Mouse (Mus musculus): ENCODE data around the gene Dlg2. TPM values are rescaled to one million over a fixed set of nuclear protein-coding genes. Genes with fewer than 3 reads are reported as not detected.

Gene Dlg2
- polyA plus RNA-seq, 1 experiment from 2014 or later, result 27.1 TPM

- no peak overlapping the region for H3K9ac ChIP-seq (ENCODE audit: low read depth, low read length)
- no peak overlapping the region for H3K4me3 ChIP-seq (ENCODE audit: low read depth, low read length)
- H3K4me2 ChIP-seq (ENCODE audit: low read length), result no peak overlapping the region
- no peaks in the 10 kb centered on the region for H3K9me3 ChIP-seq (replicated peaks; ENCODE audit: control insufficient read depth, low read length, poor library complexity, severe bottlenecking)
- no peaks in the 10 kb centered on the region for H3K36me3 ChIP-seq (ENCODE audit: control insufficient read depth, insufficient read depth, low read length)
- no peak for ATAC-seq
- WGBS, result 81% methylated on average over 1 of the region's 1 CpGs
- no peaks in the 10 kb centered on the region for H3K27me3 ChIP-seq (ENCODE audit: control insufficient read depth, insufficient read depth, low read depth, low read length)
- H3K27ac ChIP-seq (ENCODE audit: low read length), result no peak overlapping the region
- H3K4me1 ChIP-seq (ENCODE audit: control insufficient read depth, insufficient read depth, low read length), result no peaks in the 10 kb centered on the region
Observed at GRCm38 (mm10) chr7:90703951-90704350, 227.5 kb downstream of the Dlg2 start.

GRCm38 (mm10) chr7:90734086-90734485 lies 257.6 kb downstream of the Dlg2 start:
- no peak overlapping the region for H3K4me2 ChIP-seq (ENCODE audit: low read length)
- 49% methylated on average over 3 of the region's 3 CpGs for WGBS
- no peak overlapping the region for H3K9ac ChIP-seq (ENCODE audit: low read depth, low read length)
- no peaks in the 10 kb centered on the region for H3K36me3 ChIP-seq (ENCODE audit: control insufficient read depth, insufficient read depth, low read length)
- H3K9me3 ChIP-seq (replicated peaks; ENCODE audit: control insufficient read depth, low read length, poor library complexity, severe bottlenecking), result no peaks in the 10 kb centered on the region
- H3K27me3 ChIP-seq (ENCODE audit: control insufficient read depth, insufficient read depth, low read depth, low read length), result no peaks in the 10 kb centered on the region
- no peak overlapping the region for H3K27ac ChIP-seq (ENCODE audit: low read length)
- no peak for ATAC-seq
- H3K4me3 ChIP-seq (ENCODE audit: low read depth, low read length), result no peak overlapping the region
- H3K4me1 ChIP-seq (ENCODE audit: control insufficient read depth, insufficient read depth, low read length), result 0 out of 2 replicates have a peak, but pooled peaks cover 2% of the 10 kb centered on the region

- no peak overlapping the region for H3K4me2 ChIP-seq (ENCODE audit: low read length)
- no peaks in the 10 kb centered on the region for H3K36me3 ChIP-seq (ENCODE audit: control insufficient read depth, insufficient read depth, low read length)
- ATAC-seq, result no peak
- no peak overlapping the region for H3K4me3 ChIP-seq (ENCODE audit: low read depth, low read length)
- 0 out of 2 replicates have a peak, but pooled peaks cover 2% of the 10 kb centered on the region for H3K4me1 ChIP-seq (ENCODE audit: control insufficient read depth, insufficient read depth, low read length)
- no peaks in the 10 kb centered on the region for H3K9me3 ChIP-seq (replicated peaks; ENCODE audit: control insufficient read depth, low read length, poor library complexity, severe bottlenecking)
- H3K27ac ChIP-seq (ENCODE audit: low read length), result no peak overlapping the region
- no peak overlapping the region for H3K9ac ChIP-seq (ENCODE audit: low read depth, low read length)
- 5% methylated on average over 1 of the region's 1 CpGs for WGBS
- no peaks in the 10 kb centered on the region for H3K27me3 ChIP-seq (ENCODE audit: control insufficient read depth, insufficient read depth, low read depth, low read length)
Observed at GRCm38 (mm10) chr7:90736369-90736768, 259.9 kb downstream of the Dlg2 start.

- Histone ChIP-seq H3K4me3 (ENCODE audit: low read depth, low read length) (no peak overlapping the region), H3K4me2 (ENCODE audit: low read length) (no peak overlapping the region), H3K9me3 (replicated peaks; ENCODE audit: control insufficient read depth, low read length, poor library complexity, severe bottlenecking) (no peaks in the 10 kb centered on the region), H3K4me1 (ENCODE audit: control insufficient read depth, insufficient read depth, low read length) (no peaks in the 10 kb centered on the region), H3K27me3 (ENCODE audit: control insufficient read depth, insufficient read depth, low read depth, low read length) (no peaks in the 10 kb centered on the region), H3K36me3 (ENCODE audit: control insufficient read depth, insufficient read depth, low read length) (no peaks in the 10 kb centered on the region), H3K27ac (ENCODE audit: low read length) (no peak overlapping the region), H3K9ac (ENCODE audit: low read depth, low read length) (no peak overlapping the region)
- no peak for ATAC-seq
- 91% methylated on average over 1 of the region's 1 CpGs for WGBS
Observed at GRCm38 (mm10) chr7:90748636-90749035, 272.2 kb downstream of the Dlg2 start.

GRCm38 (mm10) chr7:90787945-90788344 lies 311.5 kb downstream of the Dlg2 start:
- Histone ChIP-seq H3K4me3 (ENCODE audit: low read depth, low read length) (no peak overlapping the region), H3K4me1 (ENCODE audit: control insufficient read depth, insufficient read depth, low read length) (no peaks in the 10 kb centered on the region), H3K36me3 (ENCODE audit: control insufficient read depth, insufficient read depth, low read length) (no peaks in the 10 kb centered on the region), H3K9me3 (replicated peaks; ENCODE audit: control insufficient read depth, low read length, poor library complexity, severe bottlenecking) (no peaks in the 10 kb centered on the region), H3K4me2 (ENCODE audit: low read length) (no peak overlapping the region), H3K27me3 (ENCODE audit: control insufficient read depth, insufficient read depth, low read depth, low read length) (no peaks in the 10 kb centered on the region), H3K27ac (ENCODE audit: low read length) (no peak overlapping the region), H3K9ac (ENCODE audit: low read depth, low read length) (no peak overlapping the region)
- ATAC-seq, result no peak
- WGBS, result 96% methylated on average over 1 of the region's 1 CpGs

GRCm38 (mm10) chr7:90791522-90791921 lies 315.1 kb downstream of the Dlg2 start:
- Histone ChIP-seq H3K4me1 (ENCODE audit: control insufficient read depth, insufficient read depth, low read length) (no peaks in the 10 kb centered on the region), H3K27me3 (ENCODE audit: control insufficient read depth, insufficient read depth, low read depth, low read length) (no peaks in the 10 kb centered on the region), H3K9me3 (replicated peaks; ENCODE audit: control insufficient read depth, low read length, poor library complexity, severe bottlenecking) (no peaks in the 10 kb centered on the region), H3K4me2 (ENCODE audit: low read length) (no peak overlapping the region), H3K36me3 (ENCODE audit: control insufficient read depth, insufficient read depth, low read length) (no peaks in the 10 kb centered on the region), H3K4me3 (ENCODE audit: low read depth, low read length) (no peak overlapping the region), H3K9ac (ENCODE audit: low read depth, low read length) (no peak overlapping the region), H3K27ac (ENCODE audit: low read length) (no peak overlapping the region)
- no peak for ATAC-seq
- WGBS, result 42% methylated on average over 1 of the region's 1 CpGs

GRCm38 (mm10) chr7:90825640-90826039 lies 349.2 kb downstream of the Dlg2 start:
- H3K4me2 ChIP-seq (ENCODE audit: low read length), result no peak overlapping the region
- H3K27ac ChIP-seq (ENCODE audit: low read length), result no peak overlapping the region
- no peak overlapping the region for H3K4me3 ChIP-seq (ENCODE audit: low read depth, low read length)
- no peaks in the 10 kb centered on the region for H3K27me3 ChIP-seq (ENCODE audit: control insufficient read depth, insufficient read depth, low read depth, low read length)
- no peak overlapping the region for H3K9ac ChIP-seq (ENCODE audit: low read depth, low read length)
- no peaks in the 10 kb centered on the region for H3K9me3 ChIP-seq (replicated peaks; ENCODE audit: control insufficient read depth, low read length, poor library complexity, severe bottlenecking)
- 84% methylated on average over 3 of the region's 3 CpGs for WGBS
- ATAC-seq, result no peak
- no peaks in the 10 kb centered on the region for H3K4me1 ChIP-seq (ENCODE audit: control insufficient read depth, insufficient read depth, low read length)
- H3K36me3 ChIP-seq (ENCODE audit: control insufficient read depth, insufficient read depth, low read length), result no peaks in the 10 kb centered on the region

GRCm38 (mm10) chr7:90841276-90841675 lies 364.8 kb downstream of the Dlg2 start:
- Histone ChIP-seq H3K27ac (ENCODE audit: low read length) (peak overlapping the region; percentile 38; the same call in 1 of the 2 replicates), H3K27me3 (ENCODE audit: control insufficient read depth, insufficient read depth, low read depth, low read length) (no peaks in the 10 kb centered on the region), H3K9me3 (replicated peaks; ENCODE audit: control insufficient read depth, low read length, poor library complexity, severe bottlenecking) (no peaks in the 10 kb centered on the region), H3K4me1 (ENCODE audit: control insufficient read depth, insufficient read depth, low read length) (peaks cover 5% of the 10 kb centered on the region; the same call in 1 of the 2 replicates), H3K9ac (ENCODE audit: low read depth, low read length) (no peak overlapping the region), H3K4me2 (ENCODE audit: low read length) (no peak overlapping the region), H3K4me3 (ENCODE audit: low read depth, low read length) (no peak overlapping the region), H3K36me3 (ENCODE audit: control insufficient read depth, insufficient read depth, low read length) (no peaks in the 10 kb centered on the region)
- 57% methylated on average over 4 of the region's 4 CpGs for WGBS
- ATAC-seq, result no peak

- Histone ChIP-seq H3K9me3 (replicated peaks; ENCODE audit: control insufficient read depth, low read length, poor library complexity, severe bottlenecking) (no peaks in the 10 kb centered on the region), H3K9ac (ENCODE audit: low read depth, low read length) (no peak overlapping the region), H3K4me2 (ENCODE audit: low read length) (no peak overlapping the region), H3K27me3 (ENCODE audit: control insufficient read depth, insufficient read depth, low read depth, low read length) (no peaks in the 10 kb centered on the region), H3K4me1 (ENCODE audit: control insufficient read depth, insufficient read depth, low read length) (peaks cover 5% of the 10 kb centered on the region; the same call in 1 of the 2 replicates), H3K36me3 (ENCODE audit: control insufficient read depth, insufficient read depth, low read length) (no peaks in the 10 kb centered on the region), H3K27ac (ENCODE audit: low read length) (peak overlapping the region; percentile 40; the same call in 1 of the 2 replicates), H3K4me3 (ENCODE audit: low read depth, low read length) (no peak overlapping the region)
- ATAC-seq, result peak; percentile 89
- WGBS, result 48% methylated on average over 5 of the region's 5 CpGs
Observed at GRCm38 (mm10) chr7:90843345-90844293, 367.1 kb downstream of the Dlg2 start.

All from midbrain, embryonic 16.5 days (tissue).